Mouse (Mus musculus): ENCODE measurements at regions not wholly inside any gene's neighbourhood (a gene's known extent, or its start where the extent isn't known, plus 50 kb on each side); places are given as distances from the start of the nearest gene placed in this dataset.

GRCm38 (mm10) chr6:51326103-51326829, 106.2 kb upstream of the Nfe2l3 start:
- WGBS = 67% methylated on average over 2 of the region's 2 CpGs

DNA sequence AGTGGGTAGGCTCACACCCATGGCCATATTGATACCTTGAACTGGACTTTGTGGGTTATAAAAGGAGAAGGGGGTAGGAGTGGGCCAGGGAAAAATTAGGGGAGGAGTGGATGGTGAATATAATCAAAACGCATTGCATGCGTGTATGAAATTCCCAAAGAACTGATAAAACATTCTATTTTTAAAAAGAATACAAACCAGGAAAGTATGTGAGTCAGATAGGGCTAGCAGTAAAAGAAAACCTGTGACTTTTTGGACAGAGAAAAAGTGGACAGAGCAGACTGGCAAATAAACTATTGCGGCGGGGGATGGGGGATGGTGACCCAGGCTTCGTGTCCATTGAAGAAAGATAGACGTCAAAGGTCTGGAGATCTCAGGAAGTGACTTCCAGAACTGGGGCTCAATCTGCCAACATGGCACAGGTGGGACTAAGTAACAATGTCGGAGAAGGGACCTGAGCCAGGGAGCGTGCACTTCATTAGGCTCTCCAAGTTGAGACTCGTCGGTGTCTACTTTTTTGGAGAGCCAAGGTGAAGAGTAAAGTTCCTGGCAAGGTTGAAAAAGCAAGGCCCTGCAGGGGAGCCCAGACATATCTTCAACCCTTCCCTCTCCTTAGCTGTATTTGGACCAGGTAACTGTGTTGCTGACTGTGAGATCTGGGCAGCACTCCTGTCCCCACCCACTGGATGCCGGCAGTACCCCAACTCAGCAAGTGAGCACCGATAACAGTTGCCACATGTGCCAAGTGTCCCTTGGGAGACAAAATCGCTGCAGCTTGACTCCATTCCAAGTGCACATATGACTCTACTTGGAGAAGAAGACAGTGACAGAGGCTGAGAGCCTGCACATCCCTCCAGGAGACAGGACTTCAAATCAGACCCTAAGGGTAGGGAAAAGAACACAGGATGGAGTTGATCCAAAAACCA, 103.1 kb upstream of the Nfe2l3 start:
- DNase-seq (ENCODE audit: low read depth, low spot score) = no peak
- WGBS = 86% methylated on average over 13 of the region's 13 CpGs

More at GRCm38 (mm10) chr6:51326103-51326829, 106.2 kb upstream of the Nfe2l3 start:
- DNase-seq (ENCODE audit: low read depth, low spot score) = no peak

- no peak for DNase-seq (ENCODE audit: low read depth, low spot score)
- WGBS = 71% methylated on average over 5 of the region's 5 CpGs
These were observed 102.3 kb upstream of the Nfe2l3 start for GRCm38 (mm10) chr6:51330069-51330706.

DNA sequence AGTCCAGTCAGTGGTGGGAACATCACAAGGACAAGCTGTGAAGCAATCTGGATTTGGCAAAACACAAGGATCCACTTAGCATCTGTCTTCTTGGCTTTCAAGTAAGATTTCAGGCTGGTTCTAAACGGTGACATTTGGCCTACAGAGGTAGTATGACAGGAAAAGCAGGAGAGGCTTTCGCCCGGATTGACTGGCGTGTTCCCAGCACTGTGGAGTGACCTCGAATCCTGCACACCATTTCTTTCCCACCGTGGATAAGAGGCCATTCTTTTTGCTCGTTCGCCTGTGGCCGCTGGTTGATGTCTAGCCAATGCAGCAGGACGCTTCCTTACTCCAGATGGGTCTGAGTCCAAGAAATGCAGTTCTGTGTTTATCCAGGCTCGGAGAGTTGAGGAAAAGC, 99.6 kb upstream of the Nfe2l3 start:
- DNase-seq (ENCODE audit: low read depth, low spot score) = no peak
- WGBS = 65% methylated on average over 11 of the region's 11 CpGs

- whole genome bisulfite sequencing = 65% methylated on average over 7 of the region's 7 CpGs
- no peak for DNase-seq (ENCODE audit: low read depth, low spot score)
These were observed 98.6 kb upstream of the Nfe2l3 start for GRCm38 (mm10) chr6:51333722-51334360.

GRCm38 (mm10) chr6:51335314-51335713, 97.2 kb upstream of the Nfe2l3 start:
- 90% methylated on average over 5 of the region's 5 CpGs for WGBS
- no peak for DNase-seq (ENCODE audit: low read depth, low spot score)

DNA sequence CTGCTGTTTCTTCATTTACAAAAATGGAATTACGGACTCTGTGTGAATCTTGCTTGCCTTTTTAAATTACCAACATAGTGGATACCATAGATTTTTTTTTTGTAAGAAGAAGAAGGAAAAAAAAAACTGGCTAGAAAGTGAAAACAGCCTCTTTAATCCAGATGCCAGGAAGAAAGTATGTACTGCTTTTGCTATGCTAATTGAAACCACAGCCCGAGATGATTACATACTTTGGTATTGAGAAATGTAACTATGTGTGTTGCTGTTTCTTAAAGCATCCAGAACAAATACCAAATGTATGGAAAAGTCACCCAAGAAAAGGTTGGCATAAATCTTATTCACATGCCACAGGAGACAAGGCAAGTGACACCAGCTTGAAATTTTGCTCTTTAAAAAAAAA, 93.2 kb upstream of the Nfe2l3 start:
- 80% methylated on average over 2 of the region's 2 CpGs for WGBS
- no peak for DNase-seq (ENCODE audit: low read depth, low spot score)

DNA sequence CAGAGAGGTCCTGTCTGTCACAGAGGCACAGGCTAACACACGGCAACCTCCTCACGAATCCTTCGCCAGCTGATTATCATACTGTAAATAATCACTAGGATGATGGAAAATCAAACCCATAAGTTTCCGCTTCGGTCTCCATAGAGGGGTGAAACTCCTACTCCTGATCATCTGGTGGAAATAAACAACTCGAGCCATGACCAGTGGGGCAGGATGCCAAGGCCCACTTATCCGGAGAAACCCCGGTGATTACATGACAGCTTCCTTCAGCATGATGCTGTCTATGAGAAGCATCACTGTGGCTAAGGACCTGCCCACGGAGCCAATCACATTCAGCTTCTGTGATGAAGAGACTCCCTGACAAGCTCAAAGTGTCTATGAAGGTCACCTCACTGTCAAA, 84.7 kb upstream of the Nfe2l3 start:
- WGBS = 66% methylated on average over 9 of the region's 9 CpGs

DNA sequence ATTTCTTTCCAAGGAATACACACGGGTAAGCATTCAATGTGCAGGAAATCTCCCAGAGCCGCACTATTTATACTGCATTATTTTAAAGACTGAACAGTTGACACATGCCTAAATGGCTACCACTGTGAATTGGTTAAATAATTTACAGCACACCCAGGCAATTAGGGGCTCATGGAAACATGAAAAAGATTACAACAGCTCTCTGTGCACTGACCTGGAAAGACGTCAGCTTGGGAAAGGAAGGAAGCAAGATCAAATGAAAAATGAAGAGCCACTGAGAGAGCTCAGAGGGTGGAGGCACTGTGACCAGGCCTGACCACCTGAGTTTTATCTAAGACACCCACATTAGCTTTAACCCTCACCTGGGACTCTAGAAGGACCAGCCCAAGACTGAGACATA, 82.7 kb upstream of the Nfe2l3 start:
- WGBS = 78% methylated on average over 3 of the region's 3 CpGs
- no peak for DNase-seq (ENCODE audit: low read depth, low spot score)

More for the DNA sequence above, 84.7 kb upstream of the Nfe2l3 start:
- no peak for DNase-seq (ENCODE audit: low read depth, low spot score)

GRCm38 (mm10) chr6:51355041-51355440, 77.4 kb upstream of the Nfe2l3 start:
- WGBS = 82% methylated on average over 11 of the region's 11 CpGs
- no peak for DNase-seq (ENCODE audit: low read depth, low spot score)

DNA sequence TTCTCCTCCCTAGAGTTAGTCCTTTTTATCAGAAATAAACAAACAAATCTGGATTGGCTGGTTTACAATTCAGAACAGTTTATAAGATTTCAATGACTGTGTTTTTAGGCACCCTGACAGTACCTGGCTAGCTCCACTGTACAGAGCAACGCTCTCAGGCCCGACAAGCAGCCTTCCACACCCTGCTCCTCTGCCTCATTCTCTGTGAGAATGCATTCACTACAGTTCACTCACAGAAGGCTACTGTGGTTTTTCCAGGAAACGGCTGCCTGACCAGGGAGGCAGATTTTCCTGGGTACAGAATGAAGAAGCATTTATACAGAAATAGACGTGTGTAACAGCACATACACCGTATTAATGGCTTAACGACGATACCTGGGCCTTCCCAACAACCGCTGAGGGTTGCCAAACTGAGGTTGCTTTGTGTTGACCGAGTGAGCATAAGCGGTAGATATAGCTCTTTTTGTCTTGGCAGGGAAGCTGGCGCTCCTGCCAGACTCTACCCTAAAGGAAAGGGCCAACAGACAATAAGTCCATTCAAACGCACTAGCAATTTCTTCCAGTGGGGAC, 70.8 kb upstream of the Nfe2l3 start:
- WGBS = 26% methylated on average over 12 of the region's 12 CpGs
- DNase-seq (ENCODE audit: low read depth, low spot score) = no peak

GRCm38 (mm10) chr6:51362475-51363226, 69.8 kb upstream of the Nfe2l3 start:
- peak; percentile 73 for DNase-seq (ENCODE audit: low read depth, low spot score)
- 3% methylated on average over 15 of the region's 15 CpGs for WGBS

DNA sequence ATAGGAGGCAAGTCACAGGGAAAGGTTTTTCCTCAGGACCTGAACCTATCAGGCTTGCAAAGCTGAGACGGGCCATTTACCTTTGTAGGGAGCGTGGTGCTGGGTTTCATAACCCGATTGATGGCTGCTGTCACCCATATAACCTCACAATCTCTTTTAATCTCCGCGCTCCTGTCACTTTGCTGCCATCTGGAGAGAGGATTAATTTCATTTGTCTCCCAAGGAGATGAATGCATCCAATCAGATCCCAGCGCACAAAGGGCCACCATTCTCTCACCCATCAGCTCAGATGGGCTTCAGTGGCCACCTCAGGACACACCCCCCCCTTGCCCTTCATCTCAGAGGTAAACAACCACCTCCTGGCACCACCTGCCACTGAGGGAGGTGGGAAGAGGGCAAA, 67.7 kb upstream of the Nfe2l3 start:
- 92% methylated on average over 6 of the region's 6 CpGs for WGBS
- DNase-seq (ENCODE audit: low read depth, low spot score) = no peak

- no peak for DNase-seq (ENCODE audit: low read depth, low spot score)
- WGBS = 35% methylated on average over 6 of the region's 6 CpGs
These were observed 62.7 kb upstream of the Nfe2l3 start for GRCm38 (mm10) chr6:51369771-51370170.

GRCm38 (mm10) chr6:51372357-51372756, 60.1 kb upstream of the Nfe2l3 start:
- DNase-seq (ENCODE audit: low read depth, low spot score) = no peak
- WGBS = 25% methylated on average over 7 of the region's 7 CpGs

- no peak for DNase-seq (ENCODE audit: low read depth, low spot score)
- 82% methylated on average over 3 of the region's 3 CpGs for WGBS
These were observed 54.0 kb upstream of the Nfe2l3 start for GRCm38 (mm10) chr6:51378436-51378835.

- no peak for DNase-seq (ENCODE audit: low read depth, low spot score)
- WGBS = 6% methylated on average over 5 of the region's 5 CpGs
These were observed 53.4 kb upstream of the Nfe2l3 start for GRCm38 (mm10) chr6:51379074-51379473.

DNA sequence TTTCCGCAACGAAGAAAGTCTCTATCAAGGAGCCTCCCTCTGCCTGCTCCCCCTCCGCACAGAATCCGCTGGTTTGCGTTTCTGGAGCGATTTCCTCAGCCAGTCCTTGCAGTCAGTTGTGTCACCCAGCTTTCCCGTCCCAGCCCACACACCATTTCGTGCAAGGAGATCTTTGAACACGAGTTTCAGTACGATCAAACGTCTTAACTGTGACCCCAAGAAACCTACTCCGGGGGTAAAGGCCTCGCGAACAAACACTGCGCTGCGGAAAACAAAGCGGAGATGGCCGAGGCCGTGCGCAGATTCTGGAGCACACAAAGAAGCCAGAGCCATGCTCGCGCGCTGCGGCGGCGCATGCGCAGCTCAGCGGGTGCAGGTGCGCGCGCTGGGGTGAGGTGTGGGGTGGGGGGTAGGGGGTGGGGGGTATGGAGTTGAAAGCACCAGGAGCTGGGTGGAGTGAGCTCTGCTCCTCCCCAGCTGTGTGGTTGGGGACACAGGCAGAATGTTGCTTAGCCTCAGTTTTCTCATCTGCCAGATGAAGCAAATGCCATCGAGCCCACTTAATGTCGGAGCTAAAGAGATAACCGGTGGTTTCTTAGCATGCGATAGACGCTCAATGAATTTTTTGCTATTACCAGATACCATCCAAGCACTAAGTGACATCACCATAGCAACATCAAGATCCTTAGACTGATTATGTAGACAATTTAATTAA, 52.8 kb upstream of the Nfe2l3 start:
- WGBS = 4% methylated on average over 36 of the region's 36 CpGs
- no peak for DNase-seq (ENCODE audit: low read depth, low spot score)
